Mouse (Mus musculus) brain, embryonic 14.5 days (tissue): Measurements from ENCODE around the gene Dnajc22.

Experiments
- CTCF ChIP-seq: fragments of 200-500 bp; IDR thresholded peaks from 2 replicates; pipeline ENCODE4 v1.5.1; 2012; ENCODE audit warnings: inconsistent platforms, mild to moderate bottlenecking, moderate library complexity, borderline replicate concordance; ENCODE audit not compliant: insufficient read depth, insufficient read length; ENCODE audit errors: extremely low read depth
- POLR2A ChIP-seq: fragments of 200-500 bp; IDR thresholded peaks from 2 replicates; pipeline ENCODE4 v1.6.1; 2012; ENCODE audit warnings: mild to moderate bottlenecking, inconsistent platforms, borderline replicate concordance; ENCODE audit not compliant: poor library complexity, insufficient read depth, insufficient read length, severe bottlenecking; ENCODE audit errors: extremely low read depth

- TF ChIP-seq POLR2A (no peak), CTCF (peak; percentile 82)
Measured at GRCm38 (mm10) chr15:99056332-99056731, 36.6 kb upstream of the Dnajc22 start.
